Mouse (Mus musculus) adrenal gland, adult 10 weeks (tissue): ENCODE measurements around the gene 4932415D10Rik. TPM values are rescaled to one million over a fixed set of nuclear protein-coding genes. Genes with fewer than 3 reads are reported as not detected.

ENCODE experiments used
- polyA plus RNA-seq: library from polyadenylated mRNA; stranded (reverse); fragments of 350-450 nt; fragmentation: Illumina TruSeq; extraction: RNeasy Lipid Tissue Mini Kit (QIAGEN cat#74804); gene quantifications from one replicate; pipeline ENCODE4 v1.2.3, GENCODE M21; 2014; ENCODE audit warnings: low read depth, low replicate concordance

Gene 4932415D10Rik
- polyA plus RNA-seq, result not detected

GRCm38 (mm10) chr10:82316482-82316881 is at the start of gene 4932415D10Rik:
Gene 4932415D10Rik, minus strand, starts transcription at chr10:82316582.

GRCm38 (mm10) chr10:82354083-82355010 is 38.0 kb upstream of the 4932415D10Rik start, which contains the start of gene Gm4924:
Gene Gm4924, plus strand, starts transcription at chr10:82354255.

DNA sequence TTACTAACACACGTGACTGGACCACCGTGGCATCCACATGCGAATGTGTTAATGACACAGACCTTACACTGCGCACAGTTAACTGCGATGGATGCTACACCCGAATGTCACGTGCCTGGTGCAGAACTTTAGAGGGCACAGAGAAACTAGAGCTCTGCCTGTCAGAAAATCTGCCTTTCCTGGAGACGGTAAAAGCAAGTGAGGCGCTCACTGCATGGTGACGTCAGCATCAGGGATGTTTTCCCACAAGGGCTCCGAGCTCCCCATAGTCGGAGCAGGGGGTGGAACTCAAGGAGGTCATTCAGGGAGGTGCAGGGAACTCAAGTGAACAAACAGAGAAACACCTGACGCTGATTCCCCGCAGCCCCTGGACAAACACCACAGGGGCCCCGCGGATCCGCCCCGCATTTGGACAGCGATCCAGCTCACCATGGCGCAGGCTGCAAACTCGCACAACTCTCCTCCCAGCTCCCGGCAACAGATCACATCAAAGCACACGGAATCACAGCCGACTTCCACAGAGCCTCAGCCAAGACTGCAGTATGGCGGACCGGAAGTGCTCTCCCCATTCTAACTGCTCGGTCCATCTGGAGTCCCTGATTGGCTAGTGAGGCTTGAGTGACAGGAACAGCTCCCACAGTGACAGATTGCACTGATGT is 75.5 kb downstream of the 4932415D10Rik start, which contains the start of gene Zfp938:
Gene Zfp938, minus strand, starts transcription at position 539 of the 659 bp plus-strand sequence.

Other genes starting within 250 kb of the 4932415D10Rik start
- gene BC024063, start 233.2 kb downstream of the 4932415D10Rik start, polyA plus RNA-seq, result 10.4 TPM
- gene AU041133, start 188.6 kb downstream of the 4932415D10Rik start, polyA plus RNA-seq, result 14.4 TPM
- 41.6 TPM for gene Zfp938, start 75.3 kb downstream of the 4932415D10Rik start, polyA plus RNA-seq
- gene Gm4924, start 37.7 kb upstream of the 4932415D10Rik start, polyA plus RNA-seq, result 11.5 TPM
- gene Gm1553, start 176.0 kb upstream of the 4932415D10Rik start, polyA plus RNA-seq, result not detected